Comparison of ENCODE assay signal across 14 mouse cellular contexts in genomic region chr5:51495446-51495845, GRCm38 (mm10).
DNase-seq lines count a peak whose midpoint lies in the region; ATAC-seq and TF ChIP-seq lines count a peak whose summit lies in the region.
"Had no signal": no experiment of that assay in that cellular context is flagged by ENCODE, and none has a peak within 500 bp of the region (broad histone marks: within the 10 kb centered on the region; RNA-seq: fewer than 3 reads in every experiment).

No protein-coding gene starts in this region.

- no peaks in the 10 kb centered on the region for H3K9me3 ChIP-seq in kidney, postnatal 0 days (replicated peaks; ENCODE audit: low read length)
- no peaks in the 10 kb centered on the region for H3K9me3 ChIP-seq in embryonic facial prominence, embryonic 14.5 days (ENCODE audit: control insufficient read depth, low read length)
- no peaks in the 10 kb centered on the region for H3K9me3 ChIP-seq in forebrain, postnatal 0 days (ENCODE audit: low read length)
- no peaks in the 10 kb centered on the region for H3K9me3 ChIP-seq in midbrain, embryonic 16.5 days (replicated peaks; ENCODE audit: control insufficient read depth, low read length, poor library complexity, severe bottlenecking)
- H3K9me3 ChIP-seq: limb, embryonic 15.5 days; stomach, embryonic 15.5 days had no signal

- no peak overlapping the region for H3K4me3 ChIP-seq in kidney, postnatal 0 days (replicated peaks; ENCODE audit: low read depth, low read length)
- no peak overlapping the region for H3K4me3 ChIP-seq in embryonic facial prominence, embryonic 14.5 days (ENCODE audit: low read depth, low read length)
- peak overlapping the region; percentile 20 for H3K4me3 ChIP-seq in forebrain, postnatal 0 days (ENCODE audit: low read depth, low read length)
- H3K4me3 ChIP-seq in midbrain, embryonic 16.5 days (ENCODE audit: low read depth, low read length): no peak overlapping the region
- H3K4me3 ChIP-seq: limb, embryonic 15.5 days; stomach, embryonic 15.5 days had no signal

- no peak for DNase-seq in kidney, postnatal 0 days (ENCODE audit: low spot score)
- no peak for DNase-seq in kidney, postnatal 25 days
- DNase-seq in embryonic facial prominence, embryonic 14.5 days (ENCODE audit: low spot score): no peak
- DNase-seq in forebrain, postnatal 0 days: no peak
- no peak for DNase-seq in adrenal gland, adult 2 months
- DNase-seq in ovary, postnatal 14 days (ENCODE audit: low spot score): no peak
- DNase-seq: adrenal gland, adult 8-10 months; gastrocnemius, postnatal 10 days; kidney, adult 8-10 months; lung, embryonic 14.5 days; thymus, postnatal 36 days had no signal

- TF ChIP-seq CTCF in kidney, postnatal 0 days (IDR thresholded peaks at IDR 0.05; ENCODE audit: low read depth): no peak
- no peak for TF ChIP-seq CTCF in forebrain, postnatal 0 days (IDR thresholded peaks at IDR 0.05; ENCODE audit: low read depth)

- no peaks in the 10 kb centered on the region for H3K27me3 ChIP-seq in kidney, postnatal 0 days (ENCODE audit: insufficient read depth, low read length)
- no peaks in the 10 kb centered on the region for H3K27me3 ChIP-seq in embryonic facial prominence, embryonic 14.5 days (replicated peaks; ENCODE audit: control insufficient read depth, insufficient read depth, low read length)
- no peaks in the 10 kb centered on the region for H3K27me3 ChIP-seq in forebrain, postnatal 0 days (ENCODE audit: insufficient read depth, low read length)
- no peaks in the 10 kb centered on the region for H3K27me3 ChIP-seq in midbrain, embryonic 16.5 days (ENCODE audit: control insufficient read depth, insufficient read depth, low read depth, low read length)
- H3K27me3 ChIP-seq: limb, embryonic 15.5 days; stomach, embryonic 15.5 days had no signal

- H3K9ac ChIP-seq in kidney, postnatal 0 days (ENCODE audit: low read depth, low read length): no peak overlapping the region
- H3K9ac ChIP-seq in embryonic facial prominence, embryonic 14.5 days (ENCODE audit: low read depth, low read length): no peak overlapping the region
- peak overlapping the region; percentile 34; the same call in 1 of the 2 replicates for H3K9ac ChIP-seq in forebrain, postnatal 0 days
- H3K9ac ChIP-seq in midbrain, embryonic 16.5 days (ENCODE audit: low read depth, low read length): no peak overlapping the region
- H3K9ac ChIP-seq: limb, embryonic 15.5 days; lung, embryonic 14.5 days; stomach, embryonic 15.5 days had no signal

- H3K36me3 ChIP-seq in kidney, postnatal 0 days (ENCODE audit: insufficient read depth, low read length): no peaks in the 10 kb centered on the region
- H3K36me3 ChIP-seq in embryonic facial prominence, embryonic 14.5 days (ENCODE audit: control insufficient read depth, insufficient read depth, low read length): no peaks in the 10 kb centered on the region
- H3K36me3 ChIP-seq in forebrain, postnatal 0 days (ENCODE audit: insufficient read depth): no peaks in the 10 kb centered on the region
- no peaks in the 10 kb centered on the region for H3K36me3 ChIP-seq in midbrain, embryonic 16.5 days (ENCODE audit: control insufficient read depth, insufficient read depth, low read length)
- H3K36me3 ChIP-seq: limb, embryonic 15.5 days; stomach, embryonic 15.5 days had no signal

- ATAC-seq in kidney, postnatal 0 days (replicated peaks; ENCODE audit: low FRiP score, low read depth): no peak
- no peak for ATAC-seq in embryonic facial prominence, embryonic 14.5 days (ENCODE audit: low read depth)
- peak; percentile 23; the same call in 1 of the 2 replicates for ATAC-seq in forebrain, postnatal 0 days
- ATAC-seq in midbrain, embryonic 16.5 days: no peak

- H3K4me1 ChIP-seq in kidney, postnatal 0 days (replicated peaks; ENCODE audit: insufficient read depth, low read length): no peaks in the 10 kb centered on the region
- H3K4me1 ChIP-seq in embryonic facial prominence, embryonic 14.5 days (ENCODE audit: control insufficient read depth, insufficient read depth, low read length): peaks cover 6% of the 10 kb centered on the region; the same call in 1 of the 2 replicates
- H3K4me1 ChIP-seq in forebrain, postnatal 0 days (ENCODE audit: insufficient read depth): peaks cover 6% of the 10 kb centered on the region; the same call in 1 of the 2 replicates
- no peaks in the 10 kb centered on the region for H3K4me1 ChIP-seq in midbrain, embryonic 16.5 days (ENCODE audit: control insufficient read depth, insufficient read depth, low read length)
- H3K4me1 ChIP-seq: limb, embryonic 15.5 days; stomach, embryonic 15.5 days had no signal

- WGBS in kidney, postnatal 0 days: 47% methylated on average over 6 of the region's 6 CpGs
- 63% methylated on average over 6 of the region's 6 CpGs for WGBS in embryonic facial prominence, embryonic 14.5 days
- whole genome bisulfite sequencing in forebrain, postnatal 0 days: 37% methylated on average over 6 of the region's 6 CpGs
- 48% methylated on average over 6 of the region's 6 CpGs for WGBS in midbrain, embryonic 16.5 days

- no peak overlapping the region for H3K27ac ChIP-seq in kidney, postnatal 0 days
- no peak overlapping the region for H3K27ac ChIP-seq in embryonic facial prominence, embryonic 14.5 days (replicated peaks; ENCODE audit: low read depth, low read length)
- H3K27ac ChIP-seq in forebrain, postnatal 0 days (ENCODE audit: low read depth, low read length): no peak overlapping the region
- no peak overlapping the region for H3K27ac ChIP-seq in midbrain, embryonic 16.5 days (ENCODE audit: low read length)
- H3K27ac ChIP-seq: limb, embryonic 15.5 days; stomach, embryonic 15.5 days had no signal

- H3K4me2 ChIP-seq in kidney, postnatal 0 days (ENCODE audit: low read length): peak overlapping the region; percentile 38
- H3K4me2 ChIP-seq in embryonic facial prominence, embryonic 14.5 days (ENCODE audit: low read depth, low read length): peak overlapping the region; percentile 12; the same call in 1 of the 2 replicates
- H3K4me2 ChIP-seq in forebrain, postnatal 0 days (ENCODE audit: low read depth): peak overlapping the region; percentile 41
- peak overlapping the region; percentile 22 for H3K4me2 ChIP-seq in midbrain, embryonic 16.5 days (ENCODE audit: low read length)
- H3K4me2 ChIP-seq: limb, embryonic 15.5 days; lung, embryonic 14.5 days; stomach, embryonic 15.5 days had no signal
